15 mouse cellular contexts compared by ENCODE assay signal in genomic region chr14:113838237-113838636, GRCm38 (mm10).
"Had no signal": no experiment of that assay in that cellular context is flagged by ENCODE, and none has a peak within 500 bp of the region (broad histone marks: within the 10 kb centered on the region; RNA-seq: fewer than 3 reads in every experiment).

No protein-coding gene starts in this region.

- H3K27me3 ChIP-seq: limb, embryonic 13.5 days; midbrain, embryonic 15.5 days; neural tube, embryonic 12.5 days had no signal

- H3K36me3 ChIP-seq: limb, embryonic 13.5 days; midbrain, embryonic 15.5 days; neural tube, embryonic 12.5 days had no signal

- DNase-seq: kidney, postnatal 10 days; layer of hippocampus, adult 9-11 months; layer of hippocampus, postnatal 36 days; lung, adult 2 months; lung, postnatal 10 days; lung, postnatal 4 days; thymus, adult 2 months; thymus, postnatal 25 days had no signal

- ATAC-seq: intestine, embryonic 16.5 days; midbrain, embryonic 15.5 days had no signal

- H3K9me3 ChIP-seq: limb, embryonic 13.5 days; midbrain, embryonic 15.5 days; neural tube, embryonic 12.5 days had no signal

- H3K4me1 ChIP-seq: limb, embryonic 13.5 days; midbrain, embryonic 15.5 days; neural tube, embryonic 12.5 days had no signal

- H3K4me3 ChIP-seq: limb, embryonic 13.5 days; midbrain, embryonic 15.5 days; neural tube, embryonic 12.5 days had no signal

- H3K9ac ChIP-seq: limb, embryonic 13.5 days; liver, embryonic 14.5 days; midbrain, embryonic 15.5 days; neural tube, embryonic 12.5 days had no signal

- H3K4me2 ChIP-seq: limb, embryonic 13.5 days; midbrain, embryonic 11.5 days; midbrain, embryonic 15.5 days; neural tube, embryonic 12.5 days had no signal

- H3K27ac ChIP-seq: limb, embryonic 13.5 days; liver, embryonic 14.5 days; midbrain, embryonic 15.5 days; neural tube, embryonic 12.5 days; stomach, postnatal 0 days had no signal
